Mouse (Mus musculus) lung, adult 2 months (tissue): Measurements from ENCODE around the gene Serpina5. TPM values are rescaled to one million over a fixed set of nuclear protein-coding genes. Genes with fewer than 3 reads are reported as not detected.
A peak's percentile ranks its signal among the peaks of the same experiment; 100 is the strongest.
"Not testable (repeated sequence)": the region's sequence is repeated elsewhere in the genome, so short reads cannot be mapped to it uniquely, and the experiment has no call there.

ENCODE experiments used
- DNase-seq: peaks from one replicate; pipeline ENCODE4 v3.0.0; 2022
- H3K4me1 ChIP-seq: fragments of 200-500 bp; 2 replicates; pipeline ENCODE4 v1.6.1; 2011; ENCODE audit warnings: low read length; ENCODE audit not compliant: control insufficient read depth, insufficient read depth
- H3K4me3 ChIP-seq: fragments of 200-500 bp; replicated peaks from 2 replicates; pipeline ENCODE3; 2011; ENCODE audit warnings: low read depth, mild to moderate bottlenecking, control low read depth, low read length; ENCODE audit errors: extremely low read depth
- CTCF ChIP-seq: fragments of 200-500 bp; IDR thresholded peaks from 2 replicates; pipeline ENCODE4 v1.5.1; 2011; ENCODE audit warnings: mild to moderate bottlenecking, low read length, control low read depth; ENCODE audit not compliant: insufficient read depth
- POLR2A ChIP-seq: fragments of 200-500 bp; IDR thresholded peaks from 2 replicates; pipeline ENCODE4 v1.6.1; 2011; ENCODE audit warnings: low read depth, mild to moderate bottlenecking, control low read depth, low read length, borderline replicate concordance; ENCODE audit errors: extremely low read depth
- WGBS: fragments of 180-500 bp; shearing (Covaris S2); methylation state at CpG from one replicate; pipeline ENCODE4 v1.1.7; 2018; 5-methylcytosine and 5-hydroxymethylcytosine counted together
- polyA plus RNA-seq: library from polyadenylated mRNA; depleted of rRNA; stranded (reverse); fragments of >200 nt; gene quantifications from 2 replicates; pipeline ENCODE4 v1.2.3, GENCODE M21; 2012

Serpina5 gene
- polyA plus RNA-seq, 1 experiment: not detected

DNA sequence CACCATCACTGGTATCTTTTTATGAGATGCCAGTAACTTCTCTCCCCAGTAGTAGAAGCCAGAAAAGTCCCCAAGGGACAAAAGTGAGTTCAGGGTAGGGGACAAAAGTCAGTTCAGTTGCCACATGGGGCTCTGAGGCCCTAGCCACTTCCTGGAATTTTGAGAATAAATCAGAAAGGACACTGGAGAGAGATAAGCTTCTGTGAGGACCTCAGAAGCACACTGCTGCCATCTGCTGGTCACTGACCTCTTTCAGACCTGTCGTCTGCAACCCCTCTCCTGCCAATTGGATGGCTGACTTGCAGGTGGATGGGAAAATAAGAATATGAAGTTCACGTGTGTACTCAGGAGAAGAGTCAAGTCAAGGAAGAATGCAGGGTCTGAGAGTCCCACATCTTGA is 31.3 kb upstream of the Serpina5 start:
- Histone ChIP-seq H3K4me1 (no peaks in the 10 kb centered on the region), H3K4me3 (no peak overlapping the region)
- TF ChIP-seq POLR2A (no peak), CTCF (peak; percentile 78)
- 5% methylated on average over 2 of the region's 2 CpGs for WGBS
- DNase-seq: peak; percentile 67

DNA sequence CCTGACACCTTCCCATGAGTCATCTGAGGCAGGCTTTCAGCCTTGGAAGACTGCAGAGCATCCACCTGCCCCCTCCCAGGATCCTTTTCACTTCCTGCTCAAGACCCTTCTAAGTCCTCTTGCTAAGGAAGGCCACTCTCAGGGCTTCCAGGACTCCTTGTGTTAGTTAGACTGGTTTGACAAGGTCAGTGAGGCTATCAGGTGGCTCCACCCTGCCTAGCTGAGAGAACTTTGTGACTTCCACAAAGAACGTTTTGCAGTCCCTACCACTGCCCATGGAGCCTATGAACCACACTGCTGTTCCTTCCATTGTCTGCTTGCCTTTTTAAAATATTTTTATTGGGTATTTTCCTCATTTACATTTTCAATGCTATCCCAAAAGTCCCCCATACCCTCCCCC is 29.2 kb upstream of the Serpina5 start:
- TF ChIP-seq CTCF: no peak
- DNase-seq: no peak
- WGBS: 19% methylated on average over 1 of the region's 1 CpGs
- H3K4me3 ChIP-seq: no peak overlapping the region
- no peaks in the 10 kb centered on the region for H3K4me1 ChIP-seq

DNA sequence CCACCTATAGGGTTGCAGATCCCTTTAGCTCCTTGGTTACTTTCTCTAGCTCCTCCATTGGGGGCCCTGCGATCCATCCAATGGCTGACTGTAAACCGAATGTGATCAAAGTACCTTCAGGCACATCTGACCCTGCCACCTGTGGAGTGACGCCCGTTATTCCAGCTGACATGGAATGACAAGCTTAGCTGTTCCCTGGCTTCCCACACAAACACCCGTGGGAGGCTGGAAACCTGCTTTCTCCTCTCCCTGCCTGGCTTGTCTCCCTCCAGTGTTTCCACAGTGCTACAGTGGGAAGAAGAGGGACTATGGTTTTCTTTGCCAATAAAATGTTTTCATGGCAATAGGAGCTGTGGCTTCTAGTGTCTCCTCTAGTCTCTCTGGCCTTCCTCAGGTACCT is 28.6 kb upstream of the Serpina5 start:
- H3K4me3 ChIP-seq: no peak overlapping the region
- TF ChIP-seq CTCF (no peak), POLR2A (no peak)
- 67% methylated on average over 5 of the region's 5 CpGs for WGBS
- no peak for DNase-seq
- H3K4me1 ChIP-seq: no peaks in the 10 kb centered on the region

DNA sequence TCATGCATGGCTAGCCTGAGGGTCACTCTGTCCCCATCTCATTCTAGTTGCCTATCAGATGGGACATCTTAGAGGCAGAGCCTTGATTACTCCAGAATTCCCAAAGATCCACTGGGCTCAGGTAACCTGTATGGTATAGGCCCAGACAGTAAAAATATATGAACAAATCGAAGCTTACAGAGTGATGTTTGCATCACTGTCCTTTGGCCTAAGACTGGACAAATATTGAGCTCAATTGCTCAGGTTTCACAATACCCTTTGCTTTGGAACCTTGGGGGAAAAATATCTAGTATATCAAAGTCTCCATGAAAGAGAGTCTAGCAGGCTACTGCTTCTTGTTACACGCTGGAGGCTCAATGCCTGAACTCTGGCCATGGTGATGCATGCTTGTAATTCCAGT is 10.8 kb upstream of the Serpina5 start:
- H3K4me1 ChIP-seq: no peaks in the 10 kb centered on the region
- H3K4me3 ChIP-seq: no peak overlapping the region
- TF ChIP-seq CTCF: no peak
- DNase-seq: no peak
- 52% methylated on average over 2 of the region's 2 CpGs for WGBS

DNA sequence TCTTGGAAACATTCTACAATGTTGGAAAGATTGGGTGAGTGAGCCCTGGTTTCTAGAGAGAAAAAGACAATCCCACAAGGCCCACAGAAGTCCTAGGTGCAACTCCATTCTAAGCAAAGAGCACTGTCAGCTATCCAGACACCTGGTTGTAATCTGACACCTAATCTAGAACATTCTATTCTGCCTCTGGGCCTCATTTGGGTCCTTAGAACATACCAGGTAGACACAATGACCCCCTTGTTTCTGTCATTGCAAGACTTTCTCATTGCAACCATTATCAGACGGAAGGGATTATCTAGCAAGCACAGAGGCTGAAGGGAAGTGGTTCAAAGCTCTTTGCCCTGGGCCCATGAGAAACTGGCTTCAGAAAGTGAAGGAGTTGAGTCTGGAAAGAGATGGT is 9.6 kb upstream of the Serpina5 start:
- H3K4me3 ChIP-seq: no peak overlapping the region
- no peak for DNase-seq
- no peaks in the 10 kb centered on the region for H3K4me1 ChIP-seq
- WGBS: 91% methylated on average over 1 of the region's 1 CpGs
- no peak for TF ChIP-seq POLR2A
- TF ChIP-seq CTCF: no peak

DNA sequence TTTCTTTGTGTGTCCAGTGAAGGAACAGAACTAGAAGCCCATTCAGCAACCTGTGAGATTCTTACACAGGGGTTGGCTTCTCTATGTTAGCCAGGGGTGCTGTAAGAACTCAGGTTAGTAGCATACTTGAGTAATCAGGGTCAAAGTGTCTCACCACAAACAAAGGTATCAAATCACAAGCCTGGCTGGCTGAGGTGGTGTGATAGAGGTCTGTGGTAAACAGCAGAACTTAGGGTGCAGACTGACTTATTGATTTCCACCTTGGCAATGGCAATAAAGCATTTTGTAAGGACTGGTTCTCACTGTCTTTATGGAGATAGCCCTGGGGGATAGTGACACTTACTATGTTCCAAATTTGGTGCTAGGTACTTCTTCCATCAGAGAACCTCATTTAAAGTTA is 4.9 kb downstream of the Serpina5 start:
- Histone ChIP-seq H3K4me1 (no peaks in the 10 kb centered on the region), H3K4me3 (no peak overlapping the region)
- TF ChIP-seq CTCF (no peak), POLR2A (no peak)
- DNase-seq: no peak

DNA sequence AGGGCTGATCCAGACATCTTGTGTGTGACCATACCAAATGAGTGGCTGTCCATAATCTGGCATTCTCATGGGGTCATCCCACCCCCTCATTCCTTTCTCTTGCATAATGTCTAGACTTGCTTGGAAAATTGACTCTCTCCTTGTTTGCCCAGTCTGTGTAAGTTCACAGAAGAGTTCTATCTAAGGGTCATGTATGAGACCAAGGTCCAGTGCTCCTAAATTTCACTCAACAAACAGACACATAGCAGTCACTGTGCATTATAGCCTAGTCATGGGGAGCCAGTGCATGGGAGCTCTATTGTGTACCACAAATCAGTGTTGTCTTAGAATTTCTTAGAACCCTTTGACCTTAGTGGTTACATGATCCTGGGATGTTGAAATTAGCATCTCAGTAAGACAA is 6.0 kb downstream of the Serpina5 start:
- no peak overlapping the region for H3K4me3 ChIP-seq
- TF ChIP-seq CTCF (no peak), POLR2A (no peak)
- no peaks in the 10 kb centered on the region for H3K4me1 ChIP-seq
- no peak for DNase-seq

DNA sequence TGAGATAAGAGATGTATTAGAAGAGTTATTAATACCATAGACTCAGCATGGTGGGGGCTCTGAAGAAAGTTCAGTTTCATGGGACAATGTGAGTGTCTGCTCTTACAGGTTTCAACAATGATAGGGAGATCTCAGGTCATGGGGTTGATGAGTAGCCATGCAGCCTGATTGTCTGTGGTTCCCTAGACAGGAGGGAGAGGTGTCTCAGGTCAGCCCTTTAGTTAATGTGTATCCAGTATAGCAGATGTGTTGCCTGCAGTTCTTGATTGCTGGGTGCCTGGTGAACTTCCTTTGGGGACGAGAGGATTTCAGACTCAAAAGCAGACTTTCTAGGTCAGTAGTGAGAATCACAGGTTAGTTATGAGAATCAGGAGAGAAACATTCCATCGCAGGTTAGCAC is 7.6 kb downstream of the Serpina5 start:
- TF ChIP-seq POLR2A (no peak), CTCF (no peak)
- no peak for DNase-seq
- Histone ChIP-seq H3K4me3 (no peak overlapping the region), H3K4me1 (no peaks in the 10 kb centered on the region)
- 69% methylated on average over 2 of the region's 2 CpGs for WGBS

DNA sequence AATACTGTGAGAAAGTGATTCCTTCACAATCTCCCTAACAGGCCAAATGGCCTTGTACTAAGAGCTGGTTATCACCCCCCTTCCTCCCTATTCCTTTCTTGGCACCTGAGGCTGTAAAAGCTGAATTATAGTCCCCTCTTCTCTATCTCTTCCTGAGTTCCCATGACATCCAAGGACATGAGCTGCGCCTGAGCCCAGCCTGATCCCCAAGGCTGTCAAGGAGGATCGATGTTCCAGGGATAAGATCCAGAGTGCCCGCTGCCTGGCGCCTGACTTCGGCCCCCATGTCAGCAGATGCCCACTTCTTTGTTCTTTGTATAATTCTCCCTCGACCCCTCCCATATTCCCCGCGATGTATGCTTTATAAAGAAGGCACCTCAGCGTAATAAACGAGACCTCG is 11.4 kb downstream of the Serpina5 start, which contains the start of gene Serpina3a:
TSS of gene Serpina3a (plus strand) at position 392 of the 400 bp plus-strand sequence.
- H3K4me3 ChIP-seq, DNase-seq, H3K4me1 ChIP-seq: not testable (repeated sequence)
- WGBS: 83% methylated on average over 11 of the region's 11 CpGs

DNA sequence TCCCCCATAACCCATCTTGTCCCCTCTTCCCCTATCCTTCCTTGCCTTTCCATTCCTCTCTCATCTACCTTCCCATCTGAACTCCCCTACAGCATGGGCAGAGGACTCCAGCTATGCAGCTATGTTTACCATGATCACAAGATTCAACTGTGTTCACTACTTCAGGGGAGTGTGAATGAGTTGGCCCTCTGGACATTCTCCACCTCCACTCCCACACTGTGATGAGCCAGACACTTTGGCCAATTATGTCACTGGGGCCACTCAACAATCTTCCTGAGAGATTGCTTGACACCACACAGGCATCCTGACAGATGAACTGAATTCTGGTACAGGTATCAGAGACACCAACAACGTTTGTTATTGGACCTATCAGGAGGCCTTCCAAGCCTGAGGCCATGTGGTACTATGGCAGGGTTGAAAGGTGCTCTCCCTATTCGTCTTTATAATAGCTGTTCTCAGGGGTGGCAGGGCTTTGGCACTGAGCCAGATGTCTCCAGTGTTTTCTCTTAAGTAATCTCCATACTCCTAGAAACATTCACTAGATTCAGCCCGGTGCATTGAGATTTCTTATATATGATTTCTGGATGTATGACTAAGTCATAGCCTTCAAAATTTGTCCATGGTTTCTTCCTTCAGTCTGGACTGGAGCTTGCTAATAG is 14.1 kb downstream of the Serpina5 start:
- H3K4me3 ChIP-seq: no peak overlapping the region
- 42% methylated on average over 3 of the region's 3 CpGs for WGBS
- DNase-seq: no peak
- TF ChIP-seq POLR2A (no peak), CTCF (no peak)
- no peaks in the 10 kb centered on the region for H3K4me1 ChIP-seq

DNA sequence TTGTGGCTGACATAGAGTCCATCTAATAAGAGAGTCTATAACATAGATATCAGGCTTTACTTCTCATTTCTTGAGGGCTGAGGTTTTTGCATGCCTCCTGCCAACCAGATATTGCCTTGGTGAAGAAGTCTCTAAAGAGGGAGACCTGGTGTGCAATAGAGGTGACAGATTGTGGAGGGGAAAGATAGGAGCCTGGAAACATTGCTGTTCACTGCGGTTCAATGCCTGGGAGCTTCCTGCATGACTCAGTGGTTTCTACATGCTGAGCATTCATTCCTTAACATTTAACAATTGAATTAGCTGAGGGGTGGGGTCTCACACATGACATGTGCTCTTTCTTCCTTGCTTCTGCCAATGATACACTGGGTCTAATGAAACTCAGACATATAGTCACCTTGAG is 22.2 kb downstream of the Serpina5 start:
- Histone ChIP-seq H3K4me3 (no peak overlapping the region), H3K4me1 (no peaks in the 10 kb centered on the region)
- TF ChIP-seq POLR2A: no peak
- TF ChIP-seq CTCF: no peak
- 70% methylated on average over 1 of the region's 1 CpGs for WGBS
- no peak for DNase-seq
